Mouse (Mus musculus) left cerebral cortex, postnatal 14 days (tissue): ENCODE measurements around the gene Plekhm2. TPM values are rescaled to one million over a fixed set of nuclear protein-coding genes. Genes with fewer than 3 reads are reported as not detected.

Experiments used
- DNase-seq, 2 experiments: peaks; one replicate each; pipeline ENCODE4 v3.0.0; 2021 to 2022; ENCODE audit warnings: low spot score in 2 of 2, mixed read lengths in 1 of 2
- intact Hi-C: fragments of 180-260 bp; cut with DNase I; formaldehyde crosslinking; loops from one replicate; pipeline ENCODE4 v1.15.1; 2025
- total RNA-seq, 2 experiments: library from RNA; stranded (reverse); gene quantifications; 2 replicates each; pipeline ENCODE4 v1.2.3; 2021

Plekhm2 gene
- total RNA-seq, 2 experiments from 2014 or later, result 57.6 to 57.9 TPM

DNA sequence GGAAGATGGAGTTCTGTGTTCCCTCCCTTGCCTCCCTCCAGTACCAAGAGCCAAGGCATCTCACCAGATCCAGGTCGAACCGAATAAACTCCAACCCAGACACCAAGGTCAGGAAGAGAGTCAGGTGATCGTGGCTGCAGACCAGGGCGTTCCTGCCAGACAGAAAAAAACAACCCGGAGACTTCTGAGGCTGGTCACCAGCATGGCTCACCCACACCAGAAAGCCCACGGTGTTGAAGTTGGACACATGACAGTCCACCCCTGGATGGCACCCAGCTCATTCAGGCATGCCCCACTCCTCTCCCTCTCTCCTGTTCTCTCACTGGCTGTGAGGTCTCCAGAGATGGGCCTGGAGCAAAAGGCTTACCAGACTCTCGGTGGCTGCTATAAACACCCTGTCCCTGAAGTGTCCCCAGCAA lies 23.3 kb downstream of the Plekhm2 start:
- no peak for DNase-seq
- intact Hi-C loops, result no loop called here

DNA sequence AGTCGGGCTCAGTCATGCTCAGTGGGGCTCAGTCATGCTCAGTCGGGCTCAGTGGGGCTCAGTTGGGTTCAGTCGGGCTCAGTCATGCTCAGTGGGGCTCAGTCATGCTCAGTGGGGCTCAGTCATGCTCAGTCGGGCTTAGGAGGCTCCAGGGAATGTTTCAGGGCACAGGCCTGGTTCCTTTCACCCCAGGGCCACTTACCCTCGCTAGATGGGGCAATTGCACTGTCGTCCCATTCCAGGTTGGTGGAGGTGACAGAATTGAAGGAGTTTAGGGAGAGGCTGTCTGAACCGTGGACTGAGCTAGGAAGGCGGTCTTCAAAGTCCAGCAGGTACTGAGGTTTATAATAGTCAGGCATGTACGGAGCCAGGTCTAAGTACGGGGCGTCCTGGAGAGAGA lies 25.2 kb downstream of the Plekhm2 start:
- no peak for DNase-seq
- intact Hi-C loops, result no loop called here

DNA sequence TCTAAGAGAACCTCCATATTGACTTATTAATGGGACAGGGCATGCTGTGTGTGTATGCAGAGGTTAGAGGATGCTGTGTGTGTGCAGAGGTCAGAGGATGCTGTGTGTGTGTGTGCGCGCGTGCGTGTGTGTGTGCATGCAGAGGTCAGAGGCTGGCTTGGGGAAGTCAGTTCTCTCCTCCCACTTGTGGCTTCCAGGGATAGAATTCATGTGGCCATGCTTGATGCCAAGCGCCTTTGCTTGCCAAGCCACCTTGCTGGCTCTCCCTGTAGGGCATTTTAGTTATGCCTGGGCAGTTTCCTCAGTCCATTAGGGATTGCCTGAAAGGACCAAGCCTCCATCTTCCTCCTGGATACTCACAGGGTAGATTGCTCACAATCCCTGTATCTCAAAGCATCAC lies 28.0 kb downstream of the Plekhm2 start:
- intact Hi-C loops, result no loop called here
- no peak for DNase-seq

DNA sequence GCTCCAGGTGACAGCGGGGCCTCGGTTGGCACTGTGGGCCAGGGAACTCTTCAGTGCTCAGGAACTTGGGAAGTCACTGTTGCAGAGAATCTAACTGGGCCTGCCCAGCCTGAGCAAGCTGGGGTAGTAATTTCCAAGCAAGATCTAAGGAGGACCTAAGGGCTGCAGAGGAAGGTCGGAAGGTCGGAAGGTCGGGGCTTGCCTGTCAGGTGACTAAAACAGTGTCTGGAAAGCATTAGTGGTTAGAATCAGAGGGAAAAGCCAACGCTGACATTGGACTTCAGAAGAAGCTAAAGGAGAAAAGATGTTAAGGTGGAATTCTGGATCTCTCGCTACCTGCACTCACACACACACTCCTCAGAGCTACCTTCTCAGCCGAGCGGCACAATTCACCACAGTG lies 28.7 kb downstream of the Plekhm2 start:
- no peak for DNase-seq
- intact Hi-C loops, result no loop called here

DNA sequence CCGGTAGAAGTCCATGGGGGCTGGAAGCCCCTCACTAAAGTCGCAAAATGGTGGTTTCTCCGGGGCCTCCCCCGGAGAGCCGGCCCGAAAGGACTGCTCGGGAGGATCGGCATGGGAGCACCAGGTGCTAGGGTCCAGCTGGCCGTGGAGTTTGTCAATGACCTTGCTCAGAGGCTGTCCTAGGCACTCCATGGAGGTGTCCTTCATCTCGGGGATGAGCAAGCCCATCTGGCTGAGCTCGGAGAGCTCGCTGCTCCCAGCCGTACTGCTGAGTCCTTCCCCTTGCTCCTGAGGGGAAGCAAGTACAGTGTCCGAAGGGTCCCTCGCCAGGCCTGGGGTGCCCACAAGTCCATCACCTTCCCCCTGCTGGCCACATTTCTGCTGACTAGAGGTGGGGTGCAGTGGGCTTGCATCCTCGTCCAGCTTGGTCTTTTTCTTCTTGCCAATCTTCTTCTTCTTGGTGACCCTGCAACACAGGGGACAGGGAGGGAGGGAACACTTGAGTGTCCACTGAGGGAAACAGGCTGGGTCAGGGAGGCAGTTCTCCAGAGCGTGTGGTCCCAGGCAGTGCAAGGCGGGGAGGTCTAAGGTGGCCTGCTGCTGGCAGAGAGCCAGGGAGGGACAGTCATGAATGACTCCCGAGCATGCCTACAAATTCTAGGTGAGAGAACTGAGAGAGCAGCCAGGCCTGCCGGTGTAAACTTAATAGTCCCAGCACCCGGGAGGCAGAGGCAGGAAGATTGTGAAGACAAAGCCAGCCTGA lies 32.4 kb downstream of the Plekhm2 start:
- intact Hi-C loops, result no loop called here
- no peak for DNase-seq

DNA sequence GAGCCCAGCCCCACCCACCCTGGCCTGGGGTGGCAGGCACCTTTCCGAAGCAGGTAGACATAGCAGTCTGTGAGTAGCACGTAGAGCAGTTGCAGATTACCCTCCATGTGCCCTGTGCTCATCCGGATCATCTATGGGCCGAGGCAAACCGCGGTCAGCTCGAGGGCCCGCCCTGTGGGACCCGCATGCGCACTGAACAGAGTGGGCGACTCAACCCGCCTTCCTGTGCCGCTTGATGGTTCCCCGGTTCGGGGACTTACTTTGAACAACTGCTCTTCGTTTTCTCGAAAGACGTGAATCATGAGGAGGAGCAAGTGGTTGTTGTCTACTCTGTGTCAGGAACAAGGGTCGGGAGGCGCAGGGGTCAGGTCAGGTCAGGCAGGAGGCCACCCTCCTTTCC lies 33.4 kb downstream of the Plekhm2 start:
- intact Hi-C loops, result no loop called here
- DNase-seq, result no peak

DNA sequence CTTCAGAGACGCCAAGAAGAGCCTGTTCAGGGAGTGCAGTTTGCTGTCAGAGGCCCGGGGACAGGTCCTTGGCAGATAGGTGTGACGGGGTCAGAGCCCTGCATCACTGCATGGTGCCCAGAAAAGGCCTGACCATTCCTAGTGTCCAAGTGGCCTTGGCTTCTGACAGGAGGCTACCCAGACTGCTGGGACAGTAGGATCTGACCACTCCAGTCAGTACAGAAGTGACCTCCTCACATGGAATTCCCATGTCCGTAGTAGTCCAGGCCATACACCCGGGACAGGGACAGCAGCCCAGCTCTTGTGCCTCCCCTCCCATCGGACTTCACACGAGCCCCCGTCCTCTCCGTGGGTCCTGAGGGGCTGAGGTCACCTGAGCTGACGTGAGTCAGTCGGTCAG lies 34.7 kb downstream of the Plekhm2 start:
- DNase-seq, result no peak
- intact Hi-C loops, result no loop called here

DNA sequence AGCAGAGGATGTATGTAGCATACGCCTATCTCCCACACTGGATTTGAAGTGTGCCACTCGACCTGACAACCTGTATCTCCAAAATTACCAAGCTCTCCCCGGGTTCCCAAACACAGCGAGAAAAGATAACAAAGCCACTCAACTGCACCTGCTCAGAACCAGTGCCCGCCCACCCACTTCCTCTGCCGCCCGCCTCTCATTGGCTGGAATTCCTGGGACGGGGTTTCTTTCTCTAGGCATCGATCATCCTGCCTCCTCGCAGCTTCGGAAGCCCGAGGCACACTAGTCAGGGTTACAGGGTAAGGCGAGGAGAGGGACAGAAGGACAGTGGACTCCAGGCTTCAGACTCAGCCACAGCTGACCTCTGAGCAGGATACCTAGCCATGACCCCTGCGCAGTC lies 36.0 kb downstream of the Plekhm2 start:
- DNase-seq, result no peak
- intact Hi-C loops, result loop anchor here (10.0 kb wide), 1 partner anchor 216 kb away; the partner anchor contains the start of gene Ctrc

DNA sequence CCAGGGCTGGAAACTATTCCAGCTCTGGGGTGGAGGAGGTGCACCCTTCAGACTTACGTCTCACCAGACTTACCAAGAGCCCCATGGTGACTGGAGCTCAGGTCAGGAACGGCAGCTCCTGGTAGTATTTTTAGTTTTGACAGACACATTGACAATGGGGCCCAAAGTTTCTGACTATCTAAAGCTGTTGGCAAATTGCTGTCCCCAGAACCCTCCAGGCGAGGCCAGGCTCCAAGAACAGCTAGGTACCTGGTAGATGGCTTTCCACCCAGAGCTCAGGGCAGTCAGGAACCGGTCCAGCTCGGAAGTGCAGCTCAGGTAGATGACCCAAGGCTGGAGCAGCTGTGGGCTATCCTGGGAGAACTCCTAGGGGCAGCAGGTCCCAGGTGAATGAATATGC lies 37.2 kb downstream of the Plekhm2 start:
- DNase-seq, result no peak
- intact Hi-C loops, result loop anchor here (10.0 kb wide), 1 partner anchor 217 kb away; the partner anchor contains the start of gene Ctrc

DNA sequence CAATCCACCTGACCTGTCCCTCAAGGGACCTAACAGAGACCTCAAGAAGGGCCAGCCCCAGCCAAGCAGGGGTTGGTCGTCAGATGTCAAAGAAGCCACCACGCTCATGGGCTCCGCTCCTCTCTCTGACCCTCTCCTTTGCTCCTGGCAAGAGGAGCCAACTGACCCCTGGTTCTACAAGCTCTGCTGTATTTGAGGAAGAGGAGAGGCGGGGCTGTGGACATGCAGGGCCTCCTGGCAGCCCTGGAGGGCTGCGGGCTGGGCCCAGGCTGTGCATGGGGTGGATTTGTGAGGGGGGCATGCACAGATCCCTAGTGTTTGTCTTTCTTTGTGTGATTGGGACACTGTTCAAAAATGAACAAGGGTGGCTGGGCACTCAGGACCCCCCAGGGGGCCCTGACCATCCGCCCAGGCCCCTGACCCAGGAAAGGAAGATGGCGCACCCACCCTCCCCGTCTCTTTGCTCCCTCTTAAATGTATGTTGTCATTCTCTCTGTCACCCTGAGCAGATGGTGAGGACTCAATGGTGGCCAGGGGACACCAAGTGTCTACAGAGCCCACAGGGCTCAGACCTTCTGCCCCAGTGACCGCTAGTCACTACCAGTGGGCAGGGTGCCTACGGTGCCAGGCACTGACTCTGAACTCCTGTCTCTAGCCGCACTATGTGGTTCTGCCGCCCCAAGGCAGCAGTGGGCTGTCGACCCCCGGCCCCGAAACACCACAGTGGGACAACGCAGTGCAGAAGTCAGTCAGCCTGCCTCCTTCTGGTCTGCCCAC lies 38.7 kb downstream of the Plekhm2 start:
- DNase-seq, result no peak
- intact Hi-C loops, result loop anchor here (10.0 kb wide), 1 partner anchor 219 kb away; the partner anchor contains the start of gene Ctrc

DNA sequence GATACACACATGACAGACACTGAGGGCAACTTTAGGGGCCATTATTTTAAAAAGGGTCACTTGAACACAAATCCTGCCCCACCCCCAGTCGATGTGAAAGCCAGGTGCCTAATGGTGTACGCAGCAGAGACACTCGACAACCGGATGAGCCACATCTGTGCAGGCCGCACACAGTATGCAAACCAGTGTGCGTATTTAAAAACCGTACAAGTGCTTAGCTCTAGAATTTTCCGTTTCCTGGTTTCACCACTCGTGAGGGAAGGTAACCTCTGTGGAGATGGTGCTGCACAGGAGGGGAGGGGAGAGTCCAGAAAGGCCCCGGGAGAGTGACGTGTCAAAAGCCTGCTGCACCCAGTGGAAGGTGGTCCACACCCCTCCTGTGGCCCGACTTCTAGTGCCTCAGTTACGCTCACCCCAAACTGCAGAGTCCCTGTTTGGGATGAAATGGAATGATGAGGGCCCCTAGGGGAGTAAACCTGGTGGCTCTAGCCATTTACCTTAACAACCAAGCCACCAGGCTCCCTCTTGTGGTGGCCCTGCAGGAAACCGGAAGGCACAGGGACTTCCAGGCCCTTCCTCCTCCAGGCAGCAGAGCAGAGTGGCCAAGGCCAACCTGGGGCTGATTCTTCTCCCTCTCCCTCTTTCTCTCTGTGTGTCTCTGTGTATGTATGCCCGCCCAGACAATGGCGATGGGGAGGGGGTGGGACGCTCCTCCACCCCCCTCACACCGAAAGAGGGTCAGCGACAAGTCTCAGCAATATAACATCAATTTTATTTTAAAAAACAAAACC lies 39.5 kb downstream of the Plekhm2 start:
- DNase-seq, result peak in 1 of 2 experiments; percentile 36
- intact Hi-C loops, result loop anchor here (10.0 kb wide), 1 partner anchor 220 kb away; the partner anchor contains the start of gene Ctrc

DNA sequence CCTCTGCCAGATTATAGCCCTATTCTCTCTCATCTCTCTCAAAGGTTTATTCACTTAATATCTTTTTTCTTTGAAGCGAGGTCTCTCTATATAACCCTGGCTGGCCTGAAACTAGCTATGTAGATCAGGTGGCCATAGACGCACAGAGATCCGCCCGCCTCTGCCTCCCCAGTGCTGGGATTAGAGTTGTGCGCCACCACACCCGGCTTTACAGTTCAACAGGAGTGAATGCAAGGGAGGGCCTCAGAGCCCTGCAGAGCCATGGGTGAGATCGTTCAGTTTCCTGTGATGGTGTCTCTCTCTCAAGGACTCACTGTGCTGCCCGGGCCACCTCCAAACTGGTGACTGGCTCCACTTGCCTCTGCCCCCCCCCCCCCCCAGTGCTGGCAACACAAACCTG lies 40.6 kb downstream of the Plekhm2 start:
- intact Hi-C loops, result loop anchor here (10.0 kb wide), 1 partner anchor 221 kb away; the partner anchor contains the start of gene Ctrc
- DNase-seq, result no peak

DNA sequence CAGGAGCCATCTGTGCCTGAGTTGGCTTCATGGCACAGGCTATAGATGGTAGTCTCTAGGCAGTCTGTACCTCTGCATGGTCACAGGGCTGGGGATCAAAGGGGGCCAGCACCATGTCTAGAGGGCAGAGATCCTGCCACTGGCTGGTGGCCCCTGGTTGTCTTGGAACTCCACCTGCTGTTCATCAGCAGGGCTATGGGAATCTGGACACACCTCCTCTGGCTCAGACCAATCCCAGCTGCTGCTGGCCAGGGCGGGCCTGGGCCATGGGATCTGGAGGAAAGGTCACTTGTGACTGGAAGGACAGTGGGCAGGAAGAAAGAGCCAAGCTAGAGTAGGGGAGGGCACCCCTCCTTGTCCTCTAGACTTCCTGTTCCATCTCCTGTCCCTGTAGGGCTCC lies 41.0 kb downstream of the Plekhm2 start, which contains the start of gene Slc25a34:
Gene Slc25a34, minus strand, starts transcription at position 156 of the 400 bp plus-strand sequence.
- intact Hi-C loops, result loop anchor here (10.0 kb wide), 1 partner anchor 221 kb away; the partner anchor contains the start of gene Ctrc
- DNase-seq, result peak in 1 of 2 experiments; percentile 27

DNA sequence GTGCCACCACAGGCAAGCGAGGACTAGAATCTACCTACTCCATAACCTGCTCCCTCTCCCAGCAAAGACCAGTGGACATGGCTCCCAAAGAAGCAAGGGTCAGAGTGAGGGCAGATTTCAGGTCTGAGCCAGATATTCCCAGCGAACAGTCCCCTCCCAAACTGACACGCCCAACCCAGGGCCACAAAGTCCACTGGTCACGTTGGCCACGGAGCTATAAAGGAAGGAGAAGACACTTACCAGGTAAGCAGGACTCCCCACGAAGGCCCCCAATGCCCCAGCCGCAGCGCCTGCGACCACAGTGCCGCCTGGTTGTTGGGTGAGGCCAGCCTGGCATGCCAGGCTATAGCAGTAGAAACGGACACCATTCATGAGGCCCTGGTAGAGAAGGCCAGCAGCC lies 41.7 kb downstream of the Plekhm2 start:
- no peak for DNase-seq
- intact Hi-C loops, result loop anchor here (10.0 kb wide), 1 partner anchor 222 kb away; the partner anchor contains the start of gene Ctrc

DNA sequence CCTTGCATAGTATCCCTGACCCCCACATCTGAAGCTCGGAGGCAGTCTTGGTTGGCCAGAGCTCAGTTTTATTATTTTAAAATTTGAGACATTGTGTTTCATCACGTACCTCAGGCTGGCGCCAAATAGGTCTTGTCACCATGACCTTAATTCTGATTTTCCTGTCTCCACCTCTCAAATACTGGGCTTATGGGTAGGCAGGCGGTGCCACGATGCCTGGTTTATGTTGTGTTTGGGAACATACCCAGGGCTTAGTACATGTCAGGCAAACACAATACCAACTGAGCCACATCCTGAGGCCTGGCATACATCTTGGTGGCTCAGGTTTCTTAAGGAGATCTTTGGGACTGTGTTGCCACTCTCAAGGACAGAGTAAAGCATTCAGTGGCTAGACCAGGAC lies 42.1 kb downstream of the Plekhm2 start:
- intact Hi-C loops, result loop anchor here (10.0 kb wide), 1 partner anchor 222 kb away; the partner anchor contains the start of gene Ctrc
- no peak for DNase-seq

DNA sequence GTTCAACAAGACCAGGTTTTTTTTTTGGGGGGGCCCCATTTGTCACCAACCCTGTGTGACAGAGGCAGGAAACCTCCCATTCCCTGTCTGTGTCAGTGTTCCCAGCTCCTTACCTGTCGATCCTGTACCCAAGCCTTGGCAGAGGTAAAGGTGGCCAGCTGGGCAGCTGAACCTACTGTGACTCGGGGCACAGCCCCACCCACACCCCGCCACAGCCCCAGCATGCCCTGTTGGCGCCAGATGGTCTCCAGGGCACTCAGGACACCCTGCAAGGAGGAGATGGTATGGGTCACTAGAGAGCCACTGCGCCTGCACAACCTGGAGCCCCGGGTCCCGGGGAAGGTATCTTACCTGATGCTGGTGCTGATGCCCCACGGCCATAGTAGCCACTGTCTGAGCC lies 42.6 kb downstream of the Plekhm2 start:
- intact Hi-C loops, result loop anchor here (10.0 kb wide), 1 partner anchor 223 kb away; the partner anchor contains the start of gene Ctrc

DNA sequence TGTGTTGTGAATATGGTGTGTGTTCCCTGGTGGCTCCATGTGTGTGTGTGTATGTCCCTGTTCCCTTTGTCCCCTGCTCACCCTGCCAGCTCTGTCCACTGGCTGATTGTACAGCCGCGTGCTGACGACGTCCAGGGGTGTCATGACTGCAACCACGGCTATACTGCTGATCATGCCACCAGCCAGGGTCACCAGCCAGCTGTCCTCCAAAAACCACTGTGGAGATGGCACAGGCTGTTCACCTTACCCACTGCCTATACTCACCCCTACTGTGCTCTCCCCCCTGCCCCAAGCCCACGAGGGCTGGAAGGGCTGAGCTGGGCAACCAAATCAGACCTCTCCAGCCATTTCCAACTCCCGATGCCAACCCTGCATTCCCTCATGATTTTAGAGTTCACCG lies 43.4 kb downstream of the Plekhm2 start:
- no peak for DNase-seq
- intact Hi-C loops, result loop anchor here (10.0 kb wide), 1 partner anchor 224 kb away; the partner anchor contains the start of gene Ctrc

More for the DNA sequence above, 42.6 kb downstream of the Plekhm2 start:
- DNase-seq, result no peak

DNA sequence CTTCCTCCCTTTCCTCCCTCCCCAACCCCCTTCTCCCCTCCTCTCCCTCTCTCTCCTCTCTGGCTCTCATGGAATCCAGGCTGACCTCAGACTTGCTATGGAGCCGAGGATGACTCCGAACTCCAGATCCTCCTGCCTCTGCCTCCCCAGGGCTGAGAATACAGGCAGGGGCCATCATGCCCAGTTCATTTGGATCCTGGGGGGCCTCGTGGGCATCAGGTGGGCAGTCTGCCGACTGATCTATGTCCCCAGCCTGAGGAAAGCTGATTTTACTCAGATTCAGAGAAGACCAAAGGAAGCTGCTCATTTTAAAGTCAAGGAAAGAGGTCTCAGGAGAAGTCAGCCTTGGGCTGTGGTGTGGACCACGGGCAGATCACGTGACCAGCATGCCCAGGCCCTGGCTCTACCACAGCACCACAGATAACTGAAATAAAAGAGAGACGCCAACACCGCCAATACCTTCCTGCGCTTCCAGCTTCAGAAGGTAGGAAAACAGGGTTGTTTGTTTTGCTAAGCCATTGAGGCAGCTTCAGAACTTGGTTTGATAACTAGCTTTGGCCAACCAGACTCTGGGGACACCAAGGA lies 45.3 kb downstream of the Plekhm2 start:
- intact Hi-C loops, result no loop called here
- no peak for DNase-seq
